Mouse (Mus musculus) liver, embryonic 12.5 days (tissue): Measurements from ENCODE around the gene Rarres2. TPM values are rescaled to one million over a fixed set of nuclear protein-coding genes. Genes with fewer than 3 reads are reported as not detected.
A peak's percentile ranks its signal among the peaks of the same experiment; 100 is the strongest.
"Not testable (repeated sequence)": the region's sequence is repeated elsewhere in the genome, so short reads cannot be mapped to it uniquely, and the experiment has no call there.

Experiments
- ATAC-seq: fragments of 200-750 bp; cut with Nextera tagmentation; 2 replicates; pipeline ENCODE4 v1.8.0; 2017; ENCODE audit warnings: moderate number of reproducible peaks, mild to moderate bottlenecking, moderate library complexity
- H3K27ac ChIP-seq: fragments of 300-500 bp; sonication (generic); 2 replicates; pipeline ENCODE4 v1.5.1; 2016; ENCODE audit warnings: mild to moderate bottlenecking
- H3K27me3 ChIP-seq: fragments of 300-500 bp; sonication (generic); replicated peaks from 2 replicates; pipeline ENCODE4 v1.6.1; 2016; ENCODE audit warnings: mild to moderate bottlenecking, moderate library complexity
- H3K36me3 ChIP-seq: fragments of 300-500 bp; sonication (generic); 2 replicates; pipeline ENCODE4 v1.6.1; 2016; ENCODE audit warnings: mild to moderate bottlenecking, moderate library complexity
- H3K4me1 ChIP-seq: fragments of 300-500 bp; sonication (generic); 2 replicates; pipeline ENCODE4 v1.6.1; 2016
- H3K4me2 ChIP-seq: fragments of 300-500 bp; sonication (generic); 2 replicates; pipeline ENCODE4 v1.6.1; 2016; ENCODE audit warnings: mild to moderate bottlenecking, moderate library complexity
- H3K4me3 ChIP-seq: fragments of 300-500 bp; sonication (generic); 2 replicates; pipeline ENCODE4 v1.5.1; 2016; ENCODE audit warnings: mild to moderate bottlenecking, moderate library complexity
- H3K9ac ChIP-seq: fragments of 300-500 bp; sonication (generic); 2 replicates; pipeline ENCODE4 v1.6.1; 2016; ENCODE audit warnings: mild to moderate bottlenecking, moderate library complexity
- H3K9me3 ChIP-seq: fragments of 300-500 bp; sonication (generic); replicated peaks from 2 replicates; pipeline ENCODE4 v1.6.1; 2016; ENCODE audit warnings: mild to moderate bottlenecking, moderate library complexity
- WGBS: fragments of 180-500 bp; shearing (Covaris S2); methylation state at CpG from one replicate; pipeline ENCODE4 v1.1.7; 2016; ENCODE audit not compliant: insufficient replicate concordance; 5-methylcytosine and 5-hydroxymethylcytosine counted together
- polyA plus RNA-seq: library from polyadenylated mRNA; unstranded; fragments of >200 nt; fragmentation: Nextera tagmentation; extraction: Ambion mirVana; gene quantifications from 2 replicates; pipeline ENCODE4 v1.2.1, GENCODE M21; 2016

The Rarres2 gene
- polyA plus RNA-seq, 1 experiment from 2014 or later, result 6.8 TPM

DNA sequence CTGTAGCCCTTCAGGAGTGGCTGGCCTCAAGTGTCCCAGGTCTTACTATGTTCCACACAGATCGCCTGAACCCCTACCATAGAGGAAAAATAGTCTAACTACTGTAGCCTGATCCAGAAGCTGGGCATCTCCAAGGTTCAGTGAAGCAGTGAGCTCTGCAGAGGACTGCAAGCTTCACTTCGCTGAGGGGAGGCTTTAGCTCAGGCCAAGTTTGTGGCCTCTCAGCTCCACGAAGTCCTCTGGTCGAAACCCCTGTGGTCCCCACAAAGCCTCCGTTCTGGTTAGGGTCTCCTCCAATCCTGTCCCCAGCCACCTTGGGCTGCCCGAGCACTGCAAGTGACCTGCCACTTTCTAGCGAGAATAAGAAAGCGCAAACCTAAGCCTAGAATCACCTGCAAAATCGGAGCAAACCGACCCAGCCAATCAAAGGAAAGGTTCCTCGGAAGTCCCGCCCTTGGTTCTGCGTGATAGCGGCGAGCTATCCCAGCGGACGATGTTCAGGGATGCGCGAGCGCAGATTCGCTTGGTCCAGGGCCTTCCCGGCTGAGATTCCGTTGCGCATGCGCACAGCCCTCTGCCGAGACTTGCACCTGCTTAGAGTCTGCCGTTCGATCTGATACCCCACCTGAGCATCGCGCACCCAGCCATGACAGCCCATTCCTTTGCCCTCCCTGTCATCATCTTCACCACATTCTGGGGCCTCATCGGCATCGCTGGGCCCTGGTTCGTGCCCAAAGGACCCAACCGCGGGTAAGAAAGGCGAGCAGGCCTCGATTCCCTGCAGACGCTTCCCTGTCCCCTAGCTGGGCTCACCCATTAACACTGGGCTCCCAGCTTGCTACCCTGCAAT lies 35.3 kb downstream of the Rarres2 start, which contains the start of gene Atp6v0e2:
Gene Atp6v0e2, plus strand, starts transcription at position 511 of the 850 bp plus-strand sequence.
- H3K4me3 ChIP-seq, result peak within 1 kb of the TSS; percentile 32
- H3K27me3 ChIP-seq, result peaks cover 14% of the 10 kb centered on the region; the same call in 1 of the 2 replicates
- no peak within 1 kb of the TSS for H3K9ac ChIP-seq
- H3K27ac ChIP-seq, result no peak within 1 kb of the TSS
- H3K4me1 ChIP-seq, result 0 out of 2 replicates have a peak, but pooled peaks cover 10% of the 10 kb centered on the region
- no peaks in the 10 kb centered on the region for H3K9me3 ChIP-seq
- 10% methylated on average over 38 of the region's 38 CpGs for WGBS
- 0 out of 2 replicates have a peak, but pooled peaks have one; percentile 19 for ATAC-seq
- H3K36me3 ChIP-seq, result no peaks in the 10 kb centered on the region; the same call in 1 of the 2 replicates
- H3K4me2 ChIP-seq, result peak within 1 kb of the TSS; percentile 60

DNA sequence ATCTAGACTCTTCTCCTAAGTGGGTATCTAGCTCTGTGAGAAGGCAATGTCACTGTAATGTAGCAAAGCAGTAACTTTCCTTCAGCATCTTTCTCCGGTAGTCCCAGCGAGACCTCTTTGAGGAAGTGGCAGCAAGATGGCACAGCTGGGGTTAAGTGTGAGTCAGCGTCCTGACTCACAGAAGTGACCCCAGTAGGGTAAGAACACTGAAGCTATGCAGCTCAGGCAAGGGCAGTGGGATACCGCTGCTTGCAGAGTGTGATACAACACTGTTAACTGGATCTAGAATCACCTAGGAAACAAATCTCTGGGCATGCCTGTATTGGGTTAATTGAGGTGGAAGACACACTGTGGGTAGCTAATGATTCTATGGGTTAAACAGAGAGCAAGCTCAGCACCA lies 36.5 kb downstream of the Rarres2 start:
- no peak overlapping the region for H3K4me3 ChIP-seq
- no peak for ATAC-seq
- no peak overlapping the region for H3K27ac ChIP-seq
- WGBS, result 39% methylated on average over 4 of the region's 4 CpGs
- H3K4me1 ChIP-seq, result 0 out of 2 replicates have a peak, but pooled peaks cover 10% of the 10 kb centered on the region
- no peak overlapping the region for H3K9ac ChIP-seq
- H3K36me3 ChIP-seq, result no peaks in the 10 kb centered on the region; the same call in 1 of the 2 replicates
- no peak overlapping the region for H3K4me2 ChIP-seq
- H3K27me3 ChIP-seq, result peaks cover 14% of the 10 kb centered on the region; the same call in 1 of the 2 replicates
- H3K9me3 ChIP-seq, result no peaks in the 10 kb centered on the region

DNA sequence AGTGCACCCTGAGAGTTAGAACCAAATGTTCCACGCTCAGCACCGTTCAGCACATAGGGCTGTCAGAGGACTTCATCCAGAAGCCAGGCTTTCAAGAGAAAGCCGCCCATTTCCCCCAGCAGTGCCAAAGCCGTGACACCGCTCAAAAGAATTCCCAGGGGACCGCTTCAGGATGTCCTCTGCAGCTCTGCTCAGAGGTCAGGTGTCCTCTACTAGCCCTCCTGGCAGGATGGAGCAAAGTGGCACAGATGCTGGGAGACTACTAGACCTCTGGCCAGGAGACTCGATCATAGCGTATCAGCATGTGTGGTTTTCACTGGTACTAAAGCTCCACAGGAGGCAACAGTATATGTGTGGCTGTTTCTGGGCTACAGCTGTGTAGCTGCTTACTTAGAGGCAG lies 37.7 kb downstream of the Rarres2 start:
- Histone ChIP-seq H3K9ac (no peak overlapping the region), H3K4me1 (peaks cover 17% of the 10 kb centered on the region; the same call in 1 of the 2 replicates), H3K27me3 (peaks cover 14% of the 10 kb centered on the region; the same call in 1 of the 2 replicates), H3K9me3 (no peaks in the 10 kb centered on the region), H3K36me3 (no peaks in the 10 kb centered on the region; the same call in 1 of the 2 replicates), H3K4me3 (no peak overlapping the region), H3K4me2 (no peak overlapping the region), H3K27ac (no peak overlapping the region)
- WGBS, result 69% methylated on average over 8 of the region's 8 CpGs
- ATAC-seq, result no peak

DNA sequence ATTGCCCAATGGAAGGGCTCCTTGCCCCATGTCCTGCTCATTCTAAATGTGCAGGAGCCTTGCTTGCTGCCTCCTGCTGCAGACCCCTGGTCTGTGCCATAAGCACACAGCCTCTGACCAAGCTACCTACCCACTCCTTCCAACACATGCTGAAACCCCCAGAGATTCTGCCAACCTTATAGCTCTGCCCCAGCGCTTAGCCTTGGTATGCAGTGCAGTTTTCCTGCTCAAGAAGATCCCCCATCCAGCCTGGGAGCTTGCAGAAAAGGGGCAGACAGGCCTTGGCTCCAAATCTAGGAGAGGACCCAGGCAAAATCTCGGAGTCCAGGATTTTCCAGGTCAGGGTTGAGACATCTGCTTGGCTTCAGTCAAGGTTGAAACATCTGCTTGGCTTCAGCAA lies 39.1 kb downstream of the Rarres2 start:
- peaks cover 14% of the 10 kb centered on the region; the same call in 1 of the 2 replicates for H3K27me3 ChIP-seq
- no peaks in the 10 kb centered on the region; the same call in 1 of the 2 replicates for H3K36me3 ChIP-seq
- no peak overlapping the region for H3K4me2 ChIP-seq
- H3K27ac ChIP-seq, result no peak overlapping the region
- H3K9ac ChIP-seq, result no peak overlapping the region
- no peak for ATAC-seq
- H3K9me3 ChIP-seq, result no peaks in the 10 kb centered on the region
- H3K4me1 ChIP-seq, result peaks cover 19% of the 10 kb centered on the region; the same call in 1 of the 2 replicates
- no peak overlapping the region for H3K4me3 ChIP-seq
- WGBS, result 52% methylated on average over 2 of the region's 2 CpGs

DNA sequence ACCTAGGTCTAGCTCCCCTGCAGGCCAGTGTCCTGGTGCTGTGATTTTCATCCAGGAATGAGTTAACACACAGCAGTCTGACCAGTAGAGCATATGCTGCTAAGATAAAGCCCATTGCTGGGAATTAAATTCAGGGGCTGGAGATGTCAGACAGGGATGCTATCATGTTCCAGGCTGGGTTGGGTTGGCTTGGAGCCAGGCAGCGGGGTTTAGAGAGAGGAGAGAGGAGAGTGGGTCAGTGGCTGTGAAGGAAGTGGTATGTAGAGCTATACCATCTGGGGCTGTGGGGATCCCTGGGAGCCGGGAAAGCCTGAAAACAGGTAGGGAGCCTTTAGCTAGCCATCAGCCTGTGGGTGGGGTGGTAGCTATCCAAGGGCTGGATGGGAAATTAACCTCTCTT lies 41.7 kb downstream of the Rarres2 start:
- H3K27ac ChIP-seq, result no peak overlapping the region
- no peaks in the 10 kb centered on the region; the same call in 1 of the 2 replicates for H3K36me3 ChIP-seq
- no peaks in the 10 kb centered on the region for H3K9me3 ChIP-seq
- no peak for ATAC-seq
- no peak overlapping the region for H3K9ac ChIP-seq
- peaks cover 9% of the 10 kb centered on the region; the same call in 1 of the 2 replicates for H3K4me1 ChIP-seq
- H3K4me2 ChIP-seq, result no peak overlapping the region
- no peak overlapping the region for H3K4me3 ChIP-seq
- 59% methylated on average over 2 of the region's 2 CpGs for WGBS
- H3K27me3 ChIP-seq, result no peaks in the 10 kb centered on the region

DNA sequence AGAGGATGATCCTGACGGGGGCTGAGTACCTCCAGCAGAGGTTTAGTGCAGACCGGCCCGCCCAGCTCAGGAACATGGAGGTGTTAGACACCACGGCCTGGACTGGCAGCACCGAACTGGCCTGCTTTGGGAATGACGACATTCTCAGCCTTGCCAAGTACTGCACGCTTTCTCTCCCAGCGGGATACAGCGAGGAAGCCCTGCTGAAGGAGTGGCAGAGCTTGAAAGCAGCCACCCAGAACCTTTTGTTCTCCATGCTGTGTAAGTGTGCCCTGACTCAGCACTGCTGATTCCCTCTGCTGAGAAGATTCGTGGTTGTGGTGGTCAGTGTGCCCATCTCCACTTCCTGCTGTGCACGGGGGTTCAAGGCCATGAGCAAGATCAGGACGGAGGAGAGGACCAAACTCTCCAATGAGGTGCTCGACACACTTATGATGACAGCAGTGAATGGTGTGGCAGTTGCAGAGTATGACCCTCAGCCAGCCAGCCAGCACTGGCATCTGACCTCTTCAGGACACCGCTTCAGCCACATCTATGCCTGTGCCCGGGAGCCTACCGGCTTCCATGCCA lies 42.6 kb downstream of the Rarres2 start:
- Histone ChIP-seq H3K4me1 (peaks cover 9% of the 10 kb centered on the region; the same call in 1 of the 2 replicates), H3K9ac (no peak overlapping the region), H3K27me3 (no peaks in the 10 kb centered on the region), H3K27ac (no peak overlapping the region), H3K4me3 (no peak overlapping the region), H3K4me2 (no peak overlapping the region), H3K9me3 (no peaks in the 10 kb centered on the region), H3K36me3 (no peaks in the 10 kb centered on the region; the same call in 1 of the 2 replicates)
- WGBS, result 70% methylated on average over 16 of the region's 16 CpGs
- ATAC-seq, result no peak

DNA sequence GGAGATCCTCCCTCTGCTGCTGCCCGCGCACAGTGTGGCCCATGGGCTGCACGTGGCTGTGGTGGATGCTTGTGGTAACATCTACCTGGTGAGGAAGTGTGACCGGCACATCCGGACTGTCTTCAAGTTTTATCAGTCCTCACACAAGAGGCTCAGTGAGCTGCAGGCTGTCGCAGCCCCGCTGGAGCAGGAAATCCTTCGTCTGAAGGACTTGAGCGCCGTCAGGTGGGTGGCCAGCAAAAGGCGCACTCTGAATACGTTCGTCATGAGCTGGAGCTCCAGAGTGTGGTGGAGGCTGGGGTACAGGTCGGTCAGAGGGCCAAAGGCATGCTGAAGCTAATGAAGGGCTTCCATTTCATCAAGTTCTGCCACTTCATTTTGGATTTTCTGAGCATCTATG lies 43.3 kb downstream of the Rarres2 start:
- Histone ChIP-seq H3K9ac (no peak overlapping the region), H3K9me3 (no peaks in the 10 kb centered on the region), H3K36me3 (no peaks in the 10 kb centered on the region; the same call in 1 of the 2 replicates), H3K27ac (no peak overlapping the region), H3K4me1 (peaks cover 9% of the 10 kb centered on the region; the same call in 1 of the 2 replicates), H3K4me2 (no peak overlapping the region), H3K27me3 (no peaks in the 10 kb centered on the region), H3K4me3 (no peak overlapping the region)
- WGBS, result 47% methylated on average over 14 of the region's 14 CpGs
- no peak for ATAC-seq

DNA sequence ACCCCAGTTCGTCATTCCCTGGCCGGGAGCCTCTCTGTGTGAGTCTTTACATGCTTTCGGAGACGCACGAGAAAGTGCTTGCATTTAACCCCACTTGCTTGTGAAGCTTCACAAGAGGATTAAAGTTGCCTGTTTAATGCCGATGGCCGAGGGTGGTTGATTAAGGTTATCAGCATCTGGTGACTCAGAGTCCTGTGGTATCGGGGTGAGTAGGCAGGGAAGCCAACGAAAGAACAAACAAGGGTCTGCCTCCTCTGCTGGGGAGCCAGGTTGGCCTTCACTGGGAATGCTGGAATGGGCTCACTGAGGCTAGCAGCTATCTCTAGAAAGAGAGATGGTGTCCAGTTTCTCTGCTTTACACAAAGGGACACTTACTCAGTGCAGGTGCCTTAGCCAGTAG lies 44.7 kb downstream of the Rarres2 start:
- no peaks in the 10 kb centered on the region for H3K27me3 ChIP-seq
- H3K36me3 ChIP-seq, result no peaks in the 10 kb centered on the region; the same call in 1 of the 2 replicates
- no peak overlapping the region for H3K27ac ChIP-seq
- H3K4me1 ChIP-seq, result peaks cover 9% of the 10 kb centered on the region; the same call in 1 of the 2 replicates
- WGBS, result 70% methylated on average over 9 of the region's 9 CpGs
- no peak overlapping the region for H3K4me2 ChIP-seq
- no peak for ATAC-seq
- H3K4me3 ChIP-seq, result no peak overlapping the region
- H3K9me3 ChIP-seq, result no peaks in the 10 kb centered on the region
- no peak overlapping the region for H3K9ac ChIP-seq

DNA sequence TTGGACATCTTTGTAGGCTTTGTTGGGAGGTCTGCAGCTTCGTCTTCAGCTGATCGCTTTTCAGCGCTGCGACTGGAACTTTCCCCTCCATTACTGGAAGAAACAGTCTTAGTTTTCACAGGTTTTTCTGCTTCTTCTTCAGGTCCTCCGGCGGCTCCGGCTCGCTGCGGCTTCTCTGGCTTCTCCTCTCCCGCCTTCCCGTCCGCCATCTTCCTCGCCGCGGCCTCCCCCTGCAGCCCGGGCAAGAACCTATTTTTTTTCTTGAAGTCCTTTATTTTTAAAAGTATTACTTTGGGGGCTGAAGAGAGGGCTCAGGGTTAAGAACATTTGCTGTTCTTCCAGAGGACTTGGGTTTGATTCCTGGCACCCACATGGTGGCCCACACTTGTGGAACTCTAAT lies 47.7 kb downstream of the Rarres2 start:
- not testable (repeated sequence) for H3K27ac ChIP-seq, H3K36me3 ChIP-seq, ATAC-seq, H3K9ac ChIP-seq, H3K4me3 ChIP-seq, H3K27me3 ChIP-seq, H3K9me3 ChIP-seq, H3K4me2 ChIP-seq, H3K4me1 ChIP-seq
- WGBS, result 84% methylated on average over 16 of the region's 16 CpGs

Other genes starting within 250 kb of the Rarres2 start
- 3.9 and 4.1 TPM in 2 replicates for gene Krba1, start 177.2 kb downstream of the Rarres2 start, polyA plus RNA-seq
- gene Zfp467, start 127.0 kb downstream of the Rarres2 start, polyA plus RNA-seq, result 2.9 and 3.9 TPM in 2 replicates
- gene Sspo, start 124.6 kb downstream of the Rarres2 start, polyA plus RNA-seq, result 0.04 TPM in 1 of 2 replicates, not detected in the other
- gene Atp6v0e2, start 35.2 kb downstream of the Rarres2 start, polyA plus RNA-seq, result 1.8 and 2.3 TPM in 2 replicates
- 1.6 and 3.1 TPM in 2 replicates for gene Lrrc61, start 18.0 kb downstream of the Rarres2 start, polyA plus RNA-seq
- gene Gm45021, start 16.8 kb upstream of the Rarres2 start, polyA plus RNA-seq, result 0.44 TPM in 1 of 2 replicates, not detected in the other
- 11.8 and 13.2 TPM in 2 replicates for gene Repin1, start 21.1 kb upstream of the Rarres2 start, polyA plus RNA-seq
- gene Gm44965, start 21.2 kb upstream of the Rarres2 start, polyA plus RNA-seq, result not detected in 2 replicates
- 2.0 and 2.2 TPM in 2 replicates for gene Zfp775, start 29.3 kb upstream of the Rarres2 start, polyA plus RNA-seq
- 0.30 and 0.50 TPM in 2 replicates for gene AI854703, start 54.0 kb upstream of the Rarres2 start, polyA plus RNA-seq
- 0.93 and 1.0 TPM in 2 replicates for gene Gimap8, start 74.4 kb upstream of the Rarres2 start, polyA plus RNA-seq
- gene Gimap9, start 103.3 kb upstream of the Rarres2 start, polyA plus RNA-seq, result 11.4 and 12.9 TPM in 2 replicates
- 15.7 and 15.9 TPM in 2 replicates for gene Gimap4, start 111.8 kb upstream of the Rarres2 start, polyA plus RNA-seq
- 11.7 and 12.7 TPM in 2 replicates for gene Gimap6, start 135.4 kb upstream of the Rarres2 start, polyA plus RNA-seq
- 0.75 and 1.2 TPM in 2 replicates for gene Gm28053, start 145.8 kb upstream of the Rarres2 start, polyA plus RNA-seq
- gene Gimap7, start 145.8 kb upstream of the Rarres2 start, polyA plus RNA-seq, result 0.10 and 0.18 TPM in 2 replicates
- gene Gimap1, start 166.3 kb upstream of the Rarres2 start, polyA plus RNA-seq, result 10.9 and 11.9 TPM in 2 replicates
- gene Gimap5, start 173.4 kb upstream of the Rarres2 start, polyA plus RNA-seq, result 3.0 and 3.7 TPM in 2 replicates
- gene Gimap3, start 198.1 kb upstream of the Rarres2 start, polyA plus RNA-seq, result not detected in 2 replicates